Mouse (Mus musculus) heart, postnatal 0 days (tissue): Measurements from ENCODE around the gene Ssh2.

ENCODE experiments used
- CTCF ChIP-seq: IDR thresholded peaks from 2 replicates; pipeline ENCODE4 v1.5.1; 2016; ENCODE audit warnings: antibody characterized with exemption, control low read depth, low read depth
- EP300 ChIP-seq: IDR thresholded peaks from 2 replicates; pipeline ENCODE4 v1.6.1; 2016; ENCODE audit warnings: antibody characterized with exemption, low read depth

GRCm38 (mm10) chr11:77440081-77440480, 224.0 kb downstream of the Ssh2 start:
- TF ChIP-seq CTCF (no peak), EP300 (no peak)
